Mouse (Mus musculus) MEL (cell line): ENCODE data around the gene Prkce. TPM values are rescaled to one million over a fixed set of nuclear protein-coding genes. Genes with fewer than 3 reads are reported as not detected.

Experiments used
- DNase-seq: peaks from one replicate; pipeline ENCODE4 v3.0.0; 2011; ENCODE audit warnings: low read depth, low spot score
- H3K27ac ChIP-seq: 2 replicates; pipeline ENCODE4 v1.5.1; 2012; ENCODE audit warnings: low read depth, mild to moderate bottlenecking, control low read depth, low read length, moderate library complexity; ENCODE audit not compliant: control insufficient read depth
- H3K27me3 ChIP-seq, 2 experiments: fragments of 150-350 bp in 1 of 2; sonication (generic) in 1 of 2; 2 replicates each; pipeline ENCODE4 v1.6.1; 2012; ENCODE audit warnings: low read length in 2 of 2, mild to moderate bottlenecking in 2 of 2, improper control_type of control experiment in 1 of 2, moderate library complexity in 1 of 2; ENCODE audit not compliant: insufficient read depth in 2 of 2, control insufficient read depth in 1 of 2
- H3K36me3 ChIP-seq, 2 experiments: 2 replicates each; pipeline ENCODE4 v1.6.1; 2012 to 2014; ENCODE audit warnings: low read length in 2 of 2, improper control_type of control experiment in 1 of 2, inconsistent platforms in 1 of 2, mild to moderate bottlenecking in 1 of 2; ENCODE audit not compliant: insufficient read depth in 2 of 2, control insufficient read depth in 1 of 2
- H3K4me1 ChIP-seq, 2 experiments: fragments of 150-350 bp in 1 of 2; sonication (generic) in 1 of 2; 2 replicates each; pipeline ENCODE4 v1.6.1; 2012; ENCODE audit warnings: low read length in 2 of 2, improper control_type of control experiment in 1 of 2, mild to moderate bottlenecking in 1 of 2; ENCODE audit not compliant: insufficient read depth in 2 of 2, control insufficient read depth in 1 of 2
- H3K4me3 ChIP-seq, 2 experiments: fragments of 150-350 bp in 1 of 2; sonication (generic) in 1 of 2; 2 replicates each; pipeline ENCODE4 v1.5.1; 2012; ENCODE audit warnings: low read depth in 2 of 2, low read length in 2 of 2, mild to moderate bottlenecking in 2 of 2, moderate library complexity in 2 of 2, control low read depth in 1 of 2, improper control_type of control experiment in 1 of 2; ENCODE audit not compliant: control insufficient read depth in 1 of 2, insufficient read depth in 1 of 2
- H3K79me2 ChIP-seq: 2 replicates; pipeline ENCODE4 v1.6.1; 2012; ENCODE audit warnings: mild to moderate bottlenecking, low read length, moderate library complexity; ENCODE audit not compliant: control insufficient read depth, poor library complexity, insufficient read depth
- H3K9ac ChIP-seq: 2 replicates; pipeline ENCODE4 v1.6.1; 2012; ENCODE audit warnings: low read depth, mild to moderate bottlenecking, control low read depth, low read length, moderate library complexity; ENCODE audit not compliant: control insufficient read depth, poor library complexity, severe bottlenecking
- H3K9me3 ChIP-seq: fragments of 150-350 bp; sonication (generic); replicated peaks from 2 replicates; pipeline ENCODE4 v1.6.1; 2012; ENCODE audit warnings: mild to moderate bottlenecking, low read length, improper control_type of control experiment, moderate library complexity; ENCODE audit not compliant: insufficient read depth
- CHD1 ChIP-seq: IDR thresholded peaks from 2 replicates; pipeline ENCODE4 v1.6.1; 2012; ENCODE audit warnings: low read depth, mild to moderate bottlenecking, inconsistent platforms, low read length, improper control_type of control experiment
- CHD2 ChIP-seq: IDR thresholded peaks from 2 replicates; pipeline ENCODE4 v1.6.1; 2011; ENCODE audit warnings: low read length, improper control_type of control experiment
- CTCF ChIP-seq, 3 experiments: IDR thresholded peaks in 2 of 3; conservative IDR thresholded peaks in 1 of 3; 2 replicates each; pipeline ENCODE4 v1.5.1; 2011 to 2012; ENCODE audit warnings: low read length in 3 of 3, low read depth in 2 of 3, mild to moderate bottlenecking in 2 of 3, improper control_type of control experiment in 1 of 3, inconsistent platforms in 1 of 3, mixed read lengths in 1 of 3, moderate library complexity in 1 of 3; ENCODE audit not compliant: control insufficient read depth in 1 of 3, insufficient read depth in 1 of 3, poor library complexity in 1 of 3, severe bottlenecking in 1 of 3
- E2F4 ChIP-seq: IDR thresholded peaks from 2 replicates; pipeline ENCODE4 v1.6.1; 2011; ENCODE audit warnings: low read depth, low read length, improper control_type of control experiment, borderline replicate concordance
- ELF1 ChIP-seq: IDR thresholded peaks from 2 replicates; pipeline ENCODE4 v1.6.1; 2014; ENCODE audit warnings: low read depth, mild to moderate bottlenecking, inconsistent platforms, low read length, improper control_type of control experiment, moderate library complexity
- ETS1 ChIP-seq: IDR thresholded peaks from 2 replicates; pipeline ENCODE4 v1.6.1; 2012; ENCODE audit warnings: low read depth, mild to moderate bottlenecking, inconsistent platforms, low read length, improper control_type of control experiment, moderate library complexity
- GATA1 ChIP-seq: IDR thresholded peaks from 2 replicates; pipeline ENCODE4 v1.6.1; 2011; ENCODE audit warnings: low read depth, low read length, improper control_type of control experiment
- HCFC1 ChIP-seq: IDR thresholded peaks from 2 replicates; pipeline ENCODE4 v1.6.1; 2012; ENCODE audit warnings: low read depth, mild to moderate bottlenecking, inconsistent platforms, low read length, improper control_type of control experiment, moderate library complexity
- JUND ChIP-seq: IDR thresholded peaks from 2 replicates; pipeline ENCODE4 v1.6.1; 2011; ENCODE audit warnings: low read depth, mild to moderate bottlenecking, improper control_type of control experiment, low read length
- KAT2A ChIP-seq: conservative IDR thresholded peaks from 2 replicates; pipeline ENCODE4 v1.6.1; 2012; ENCODE audit warnings: low read depth, low read length, improper control_type of control experiment, inconsistent platforms
- MAX ChIP-seq: IDR thresholded peaks from 2 replicates; pipeline ENCODE4 v1.6.1; 2011; ENCODE audit warnings: low read length, improper control_type of control experiment
- MAZ ChIP-seq: IDR thresholded peaks from 2 replicates; pipeline ENCODE4 v1.6.1; 2012; ENCODE audit warnings: low read depth, mild to moderate bottlenecking, inconsistent platforms, low read length, improper control_type of control experiment
- MXI1 ChIP-seq: IDR thresholded peaks from 2 replicates; pipeline ENCODE4 v1.6.1; 2011; ENCODE audit warnings: mild to moderate bottlenecking, low read depth, low read length, improper control_type of control experiment
- MYB ChIP-seq: IDR thresholded peaks from 2 replicates; pipeline ENCODE4 v1.6.1; 2011; ENCODE audit warnings: mild to moderate bottlenecking, low read depth, low read length, improper control_type of control experiment
- NELFE ChIP-seq: IDR thresholded peaks from 2 replicates; pipeline ENCODE4 v1.6.1; 2011; ENCODE audit warnings: low read depth, low read length, improper control_type of control experiment
- NRF1 ChIP-seq: IDR thresholded peaks from 2 replicates; pipeline ENCODE4 v1.6.1; 2014; ENCODE audit warnings: low read depth, mild to moderate bottlenecking, inconsistent platforms, low read length, improper control_type of control experiment, moderate library complexity; ENCODE audit not compliant: poor library complexity, insufficient read depth, severe bottlenecking
- POLR2A ChIP-seq, 2 experiments: IDR thresholded peaks; 2 replicates each; pipeline ENCODE4 v1.6.1; 2011 to 2012; ENCODE audit warnings: low read length in 2 of 2, mild to moderate bottlenecking in 2 of 2, control low read depth in 1 of 2, improper control_type of control experiment in 1 of 2, low read depth in 1 of 2, moderate library complexity in 1 of 2; ENCODE audit not compliant: control insufficient read depth in 1 of 2, insufficient read depth in 1 of 2, poor library complexity in 1 of 2
- RAD21 ChIP-seq: IDR thresholded peaks from 2 replicates; pipeline ENCODE4 v1.6.1; 2011; ENCODE audit warnings: mild to moderate bottlenecking, low read depth, low read length, improper control_type of control experiment
- RCOR1 ChIP-seq: IDR thresholded peaks from 2 replicates; pipeline ENCODE4 v1.6.1; 2012; ENCODE audit warnings: low read depth, mild to moderate bottlenecking, inconsistent platforms, low read length, improper control_type of control experiment
- TAL1 ChIP-seq: IDR thresholded peaks from 2 replicates; pipeline ENCODE4 v1.6.1; 2012; ENCODE audit warnings: mild to moderate bottlenecking, inconsistent platforms, low read length, moderate library complexity, mixed read lengths
- TBP ChIP-seq: IDR thresholded peaks from 2 replicates; pipeline ENCODE4 v1.8.0; 2011; ENCODE audit warnings: low read depth, low read length, improper control_type of control experiment
- TCF12 ChIP-seq: IDR thresholded peaks from 2 replicates; pipeline ENCODE4 v1.6.1; 2014; ENCODE audit warnings: low read depth, mild to moderate bottlenecking, inconsistent platforms, low read length, improper control_type of control experiment, moderate library complexity
- USF1 ChIP-seq: IDR thresholded peaks from 2 replicates; pipeline ENCODE4 v1.6.1; 2014; ENCODE audit warnings: low read depth, mild to moderate bottlenecking, inconsistent platforms, low read length, improper control_type of control experiment, moderate library complexity
- USF2 ChIP-seq, 2 experiments: IDR thresholded peaks; 2 replicates each; pipeline ENCODE4 v1.6.1; 2011 to 2012; ENCODE audit warnings: improper control_type of control experiment in 2 of 2, low read length in 2 of 2, borderline replicate concordance in 1 of 2, inconsistent platforms in 1 of 2, low read depth in 1 of 2, mild to moderate bottlenecking in 1 of 2; ENCODE audit not compliant: insufficient read depth in 1 of 2
- ZC3H11A ChIP-seq: IDR thresholded peaks from 2 replicates; pipeline ENCODE4 v1.6.1; 2012; ENCODE audit warnings: low read depth, mild to moderate bottlenecking, inconsistent platforms, low read length, improper control_type of control experiment
- ZMIZ1 ChIP-seq: IDR thresholded peaks from 2 replicates; pipeline ENCODE4 v1.6.1; 2012; ENCODE audit warnings: low read depth, mild to moderate bottlenecking, inconsistent platforms, low read length, improper control_type of control experiment, moderate library complexity
- ZNF384 ChIP-seq: IDR thresholded peaks from 2 replicates; pipeline ENCODE4 v1.6.1; 2012; ENCODE audit warnings: low read depth, mild to moderate bottlenecking, inconsistent platforms, low read length, improper control_type of control experiment
- polyA plus RNA-seq, 2 experiments: library from polyadenylated mRNA; stranded (reverse) in 1 of 2; unstranded in 1 of 2; fragments of >175 nt in 1 of 2; fragments of >200 nt in 1 of 2; gene quantifications; 2 replicates each; pipeline versions ENCODE4 v1.2.1 to v1.2.4; 2012; ENCODE audit warnings: low replicate concordance in 2 of 2, low read depth in 1 of 2; ENCODE audit not compliant: insufficient read length in 2 of 2, insufficient read depth in 1 of 2, missing spikeins in 1 of 2
- total RNA-seq: library from RNA; depleted of rRNA; stranded (reverse); fragments of 300-350 nt; gene quantifications from 2 replicates; pipeline ENCODE4 v1.2.3, GENCODE M21; 2012

Gene Prkce
- total and polyA plus RNA-seq, 3 experiments = 3.0 to 5.3 TPM; not detected in 1

GRCm38 (mm10) chr17:86414608-86415007, 247.0 kb downstream of the Prkce start:
- Histone ChIP-seq H3K27me3 (no peaks in the 10 kb centered on the region), H3K9me3 (no peaks in the 10 kb centered on the region), H3K79me2 (no peaks in the 10 kb centered on the region), H3K4me3 (no peak overlapping the region), H3K4me1 (no peaks in the 10 kb centered on the region), H3K36me3 (no peaks in the 10 kb centered on the region), H3K27ac (no peak overlapping the region), H3K9ac (no peak overlapping the region)
- TF ChIP-seq CHD2 (no peak), E2F4 (no peak)
- no peak for DNase-seq

- Histone ChIP-seq H3K27ac (no peak overlapping the region), H3K36me3 (no peaks in the 10 kb centered on the region), H3K9me3 (no peaks in the 10 kb centered on the region), H3K4me3 (no peak overlapping the region), H3K79me2 (no peaks in the 10 kb centered on the region), H3K4me1 (no peaks in the 10 kb centered on the region), H3K9ac (no peak overlapping the region), H3K27me3 (no peaks in the 10 kb centered on the region)
- TF ChIP-seq ZC3H11A = no peak
- TF ChIP-seq GATA1 = no peak
- no peak for TF ChIP-seq TBP
- TF ChIP-seq CHD1 = no peak
- no peak for TF ChIP-seq CTCF (IDR thresholded peaks at IDR 0.05 in 2 of 3, conservative IDR thresholded peaks at IDR 0.05 in 1 of 3; ENCODE audit: control insufficient read depth in 1 of 3, insufficient read depth in 1 of 3, low read depth in 2 of 3, low read length in 3 of 3, poor library complexity in 1 of 3, severe bottlenecking in 1 of 3)
- no peak for TF ChIP-seq ZMIZ1
- TF ChIP-seq MXI1 = no peak
- TF ChIP-seq JUND = no peak
- TF ChIP-seq USF1 = no peak
- TF ChIP-seq KAT2A = no peak
- TF ChIP-seq NRF1 = no peak
- no peak for TF ChIP-seq ETS1
- TF ChIP-seq HCFC1 = no peak
- no peak for TF ChIP-seq USF2 (IDR thresholded peaks at IDR 0.05; ENCODE audit: borderline replicate concordance in 1 of 2, insufficient read depth in 1 of 2, low read depth in 1 of 2, low read length in 2 of 2)
- no peak for DNase-seq
Measured at GRCm38 (mm10) chr17:86415989-86416388, 248.4 kb downstream of the Prkce start.

GRCm38 (mm10) chr17:86418334-86418733, 250.7 kb downstream of the Prkce start:
- H3K4me1 ChIP-seq = peaks cover 0 to 4% of the 10 kb centered on the region in 2 experiments; a peak in 2 of 4 replicates
- TF ChIP-seq MYB (no peak), MAZ (no peak), E2F4 (no peak), ELF1 (no peak), POLR2A (IDR thresholded peaks at IDR 0.05; ENCODE audit: control insufficient read depth in 1 of 2, insufficient read depth in 1 of 2, low read depth in 1 of 2, low read length in 2 of 2, poor library complexity in 1 of 2) (no peak), ZMIZ1 (no peak), USF2 (IDR thresholded peaks at IDR 0.05; ENCODE audit: borderline replicate concordance in 1 of 2, insufficient read depth in 1 of 2, low read depth in 1 of 2, low read length in 2 of 2) (no peak), RCOR1 (no peak), NELFE (no peak), KAT2A (no peak), TAL1 (no peak), USF1 (no peak), MAX (no peak), CHD2 (no peak), ETS1 (no peak), RAD21 (no peak), TCF12 (no peak), JUND (no peak), ZNF384 (no peak)
- TF ChIP-seq, all 39 proteins: peak for 0
- no peak overlapping the region for H3K27ac ChIP-seq
- no peak overlapping the region for H3K9ac ChIP-seq
- no peaks in the 10 kb centered on the region for H3K9me3 ChIP-seq
- 0 out of 4 replicates have a peak, but pooled peaks cover 0 to 2% of the 10 kb centered on the region in 2 experiments for H3K36me3 ChIP-seq
- H3K79me2 ChIP-seq = no peaks in the 10 kb centered on the region
- H3K4me3 ChIP-seq = no peak overlapping the region
- no peak for DNase-seq
- H3K27me3 ChIP-seq = no peaks in the 10 kb centered on the region
